Mouse (Mus musculus): Measurements from ENCODE around the gene Nrsn2.
A peak's percentile ranks its signal among the peaks of the same experiment; 100 is the strongest.
"Not testable (repeated sequence)": the region's sequence is repeated elsewhere in the genome, so short reads cannot be mapped to it uniquely, and the experiment has no call there.

Gene Nrsn2

GRCm38 (mm10) chr2:152392786-152393185, 16.3 kb upstream of the Nrsn2 start:
- DNase-seq (ENCODE audit: inconsistent ontology term) = peak; percentile 53

GRCm38 (mm10) chr2:152384191-152384590, 7.8 kb upstream of the Nrsn2 start:
- no peak for DNase-seq (ENCODE audit: inconsistent ontology term)

GRCm38 (mm10) chr2:152375652-152376344, 640 bp downstream of the Nrsn2 start:
- no peak for DNase-seq (ENCODE audit: inconsistent ontology term)

- DNase-seq (ENCODE audit: inconsistent ontology term) = no peak
Observed at GRCm38 (mm10) chr2:152373547-152373946, 2.9 kb downstream of the Nrsn2 start.

DNA sequence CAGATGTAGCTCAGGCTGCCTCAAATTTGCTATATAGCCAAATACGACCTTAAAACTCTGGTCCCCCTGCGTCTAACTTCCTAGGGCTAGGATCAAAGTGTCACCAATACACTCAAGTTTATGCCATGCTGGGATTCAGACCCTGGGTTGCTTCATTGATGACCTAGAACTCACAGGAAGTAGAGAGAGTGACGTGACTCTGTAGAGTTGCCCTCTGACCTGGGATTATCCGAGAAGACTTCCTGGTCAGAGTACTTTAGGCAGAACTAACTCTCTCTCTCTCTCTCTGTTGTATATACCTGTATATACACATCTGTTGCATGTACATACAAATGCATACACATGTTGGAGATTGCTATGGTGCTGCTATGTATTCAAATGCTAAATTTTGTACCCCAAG, 3.8 kb downstream of the Nrsn2 start:
- DNase-seq (ENCODE audit: inconsistent ontology term) = no peak

GRCm38 (mm10) chr2:152372104-152372503, 4.3 kb downstream of the Nrsn2 start:
- DNase-seq (ENCODE audit: inconsistent ontology term) = no peak

GRCm38 (mm10) chr2:152368532-152369140, 7.8 kb downstream of the Nrsn2 start:
- peak; percentile 58 for DNase-seq (ENCODE audit: inconsistent ontology term)

- DNase-seq (ENCODE audit: inconsistent ontology term) = no peak
Observed at GRCm38 (mm10) chr2:152367917-152368316, 8.5 kb downstream of the Nrsn2 start.

GRCm38 (mm10) chr2:152363245-152364147, 12.9 kb downstream of the Nrsn2 start:
- DNase-seq (ENCODE audit: inconsistent ontology term) = peak; percentile 84

- DNase-seq (ENCODE audit: inconsistent ontology term) = no peak
Observed at GRCm38 (mm10) chr2:152361193-152361592, 15.2 kb downstream of the Nrsn2 start.

- no peak for DNase-seq (ENCODE audit: inconsistent ontology term)
Observed at GRCm38 (mm10) chr2:152360271-152360775, 16.1 kb downstream of the Nrsn2 start.

- no peak for DNase-seq (ENCODE audit: inconsistent ontology term)
Observed at GRCm38 (mm10) chr2:152359616-152360015, 16.8 kb downstream of the Nrsn2 start.

GRCm38 (mm10) chr2:152358977-152359376, 17.5 kb downstream of the Nrsn2 start:
- not testable (repeated sequence) for DNase-seq (ENCODE audit: inconsistent ontology term)

GRCm38 (mm10) chr2:152357254-152357653, 19.2 kb downstream of the Nrsn2 start:
- no peak for DNase-seq (ENCODE audit: inconsistent ontology term)

DNA sequence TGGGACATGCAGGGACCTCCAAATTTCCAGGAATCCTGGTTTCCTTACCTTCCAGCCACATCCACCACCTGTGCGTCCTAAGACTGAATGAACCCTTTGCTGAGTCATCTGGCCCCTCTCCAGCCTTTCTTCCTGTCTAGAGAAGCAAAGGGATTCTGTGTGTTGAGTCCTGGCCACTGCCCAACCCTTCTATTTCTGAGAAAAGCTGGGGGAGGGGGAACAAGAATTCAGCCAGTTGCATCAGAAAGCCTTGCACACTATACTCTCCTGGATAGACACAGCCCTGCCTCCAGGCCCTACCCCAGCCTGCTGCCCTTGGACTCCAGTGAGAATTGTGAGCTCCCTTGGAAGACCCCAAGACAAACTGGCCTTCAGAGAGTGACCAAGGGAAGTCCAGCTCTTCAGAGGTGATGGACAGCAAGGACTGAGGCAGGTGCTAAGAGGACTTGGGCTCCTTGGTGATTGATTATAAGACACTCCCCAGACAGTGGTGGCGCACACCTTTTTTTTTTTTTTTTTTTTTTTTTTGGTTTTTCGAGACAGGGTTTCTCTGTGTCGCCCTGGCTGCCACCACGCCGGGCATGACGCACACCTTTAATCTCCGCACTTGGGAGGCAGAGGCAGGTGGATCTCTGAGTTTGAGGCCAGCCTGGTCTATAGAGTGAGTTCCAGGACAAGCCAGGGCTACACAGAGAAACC, 26.4 kb downstream of the Nrsn2 start:
- peak; percentile 88 for DNase-seq (ENCODE audit: inconsistent ontology term)

GRCm38 (mm10) chr2:152349205-152349604, 27.2 kb downstream of the Nrsn2 start:
- DNase-seq (ENCODE audit: inconsistent ontology term) = no peak

- DNase-seq (ENCODE audit: inconsistent ontology term) = no peak
Observed at GRCm38 (mm10) chr2:152347722-152348121, 28.7 kb downstream of the Nrsn2 start.

GRCm38 (mm10) chr2:152346776-152347465, 29.5 kb downstream of the Nrsn2 start:
- DNase-seq (ENCODE audit: inconsistent ontology term) = no peak

DNA sequence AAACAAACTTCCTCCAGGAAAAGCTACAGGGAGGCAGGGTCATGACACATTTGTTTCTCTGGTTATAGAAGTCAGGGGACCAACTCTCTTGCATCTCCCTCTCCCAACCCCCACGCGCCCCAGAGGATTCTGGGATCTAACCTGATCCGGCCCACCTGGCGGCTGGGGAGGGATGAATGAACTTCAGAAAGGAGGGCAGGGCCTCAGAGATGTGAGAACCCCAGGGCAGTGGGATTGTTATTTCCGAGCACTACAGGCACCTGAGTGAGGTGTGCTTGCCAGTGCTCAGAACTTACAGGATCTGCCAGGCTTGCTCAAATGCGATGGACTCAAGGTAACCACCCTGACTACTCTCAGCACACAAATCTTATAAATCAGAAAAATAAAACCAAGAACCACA, 31.0 kb downstream of the Nrsn2 start:
- DNase-seq (ENCODE audit: inconsistent ontology term) = no peak

GRCm38 (mm10) chr2:152344909-152345308, 31.5 kb downstream of the Nrsn2 start:
- DNase-seq (ENCODE audit: inconsistent ontology term) = no peak

- DNase-seq (ENCODE audit: inconsistent ontology term) = no peak
Observed at GRCm38 (mm10) chr2:152344361-152344760, 32.1 kb downstream of the Nrsn2 start.

All from Muller cell, postnatal 12 days (primary cell).